Mouse (Mus musculus) testis, adult 2 months (tissue): ENCODE measurements around the gene Eif1ad.

Experiments used
- CTCF ChIP-seq: fragments of 200-500 bp; IDR thresholded peaks from 2 replicates; pipeline ENCODE4 v1.5.1; 2012; ENCODE audit warnings: low read depth, mild to moderate bottlenecking, inconsistent platforms, low read length, moderate library complexity; ENCODE audit not compliant: control insufficient read depth, insufficient read depth, insufficient replicate concordance
- POLR2A ChIP-seq: fragments of 200-500 bp; IDR thresholded peaks from 2 replicates; pipeline ENCODE4 v1.6.1; 2012; ENCODE audit warnings: low read depth, mild to moderate bottlenecking, inconsistent platforms, low read length, moderate library complexity; ENCODE audit not compliant: control insufficient read depth

- TF ChIP-seq CTCF: no peak
- no peak for TF ChIP-seq POLR2A
Measured at GRCm38 (mm10) chr19:5420579-5420978, 54.0 kb downstream of the Eif1ad start.
